ENCODE assay signal across 16 mouse cellular contexts in genomic region chr7:114499293-114499692, GRCm38 (mm10).
A peak's percentile ranks its signal among the peaks of the same experiment; 100 is the strongest.
DNase-seq lines count a peak whose midpoint lies in the region; ATAC-seq and TF ChIP-seq lines count a peak whose summit lies in the region.
"Had no signal": no experiment of that assay in that cellular context is flagged by ENCODE, and none has a peak within 500 bp of the region (broad histone marks: within the 10 kb centered on the region; RNA-seq: fewer than 3 reads in every experiment).

No protein-coding gene starts in this region.

- H3K27me3 ChIP-seq in heart, postnatal 0 days (ENCODE audit: control insufficient read depth, insufficient read depth, low read length) = no peaks in the 10 kb centered on the region
- no peaks in the 10 kb centered on the region for H3K27me3 ChIP-seq in midbrain, embryonic 14.5 days (ENCODE audit: control insufficient read depth, insufficient read depth, low read length)
- H3K27me3 ChIP-seq in midbrain, embryonic 13.5 days = no peaks in the 10 kb centered on the region
- H3K27me3 ChIP-seq: limb, embryonic 12.5 days had no signal

- 81% methylated on average over 1 of the region's 1 CpGs for WGBS in heart, postnatal 0 days
- 78% methylated on average over 1 of the region's 1 CpGs for WGBS in midbrain, embryonic 14.5 days
- 86% methylated on average over 1 of the region's 1 CpGs for WGBS in midbrain, embryonic 13.5 days

- ATAC-seq in heart, postnatal 0 days (ENCODE audit: insufficient read depth, low read depth) = no peak
- ATAC-seq in midbrain, embryonic 14.5 days (ENCODE audit: low FRiP score, low TSS enrichment) = no peak
- ATAC-seq in midbrain, embryonic 13.5 days = no peak
- ATAC-seq in frontal cortex, adult (ENCODE audit: low TSS enrichment) = no peak

- intact Hi-C loops in heart, postnatal 25 days (cut with DNase I) = loop anchor here (5.0 to 10.0 kb wide), 4 partner anchors 173 to 316 kb away; partner anchors contain the start of genes Calcb and Psma1

- no peak overlapping the region for H3K4me3 ChIP-seq in heart, postnatal 0 days (ENCODE audit: low read depth, low read length)
- no peak overlapping the region for H3K4me3 ChIP-seq in midbrain, embryonic 14.5 days (replicated peaks; ENCODE audit: low read depth, low read length)
- no peak overlapping the region for H3K4me3 ChIP-seq in midbrain, embryonic 13.5 days (replicated peaks)
- H3K4me3 ChIP-seq: limb, embryonic 12.5 days; myocyte had no signal

- DNase-seq in heart, postnatal 0 days (ENCODE audit: low spot score) = peak; percentile 9
- no peak for DNase-seq in heart, postnatal 25 days (ENCODE audit: low spot score)
- peak; percentile 53 for DNase-seq in midbrain, embryonic 14.5 days
- DNase-seq in brain, embryonic 14.5 days (ENCODE audit: low read depth) = peak; percentile 25
- DNase-seq in frontal cortex, postnatal 36 days (ENCODE audit: low spot score in 2 of 2) = no peak
- no peak for DNase-seq in layer of hippocampus, adult 9-10 months (ENCODE audit: low spot score)
- DNase-seq: cerebellum, postnatal 14 days; heart, adult 18-20 months; kidney, adult 2 months; layer of hippocampus, adult 9-11 months; lung, postnatal 36 days; spleen, adult 18-20 months had no signal

- no peaks in the 10 kb centered on the region for H3K36me3 ChIP-seq in heart, postnatal 0 days (replicated peaks; ENCODE audit: control insufficient read depth, insufficient read depth, low read length)
- H3K36me3 ChIP-seq in midbrain, embryonic 14.5 days (ENCODE audit: control insufficient read depth, insufficient read depth, low read length) = no peaks in the 10 kb centered on the region
- no peaks in the 10 kb centered on the region for H3K36me3 ChIP-seq in midbrain, embryonic 13.5 days
- H3K36me3 ChIP-seq: limb, embryonic 12.5 days had no signal

- no peak overlapping the region for H3K9ac ChIP-seq in heart, postnatal 0 days (replicated peaks; ENCODE audit: low read depth, low read length)
- H3K9ac ChIP-seq in midbrain, embryonic 14.5 days (replicated peaks; ENCODE audit: low read length) = no peak overlapping the region
- H3K9ac ChIP-seq in midbrain, embryonic 13.5 days (replicated peaks) = no peak overlapping the region
- H3K9ac ChIP-seq: limb, embryonic 12.5 days had no signal

- no peaks in the 10 kb centered on the region for H3K4me1 ChIP-seq in heart, postnatal 0 days (ENCODE audit: control insufficient read depth, insufficient read depth)
- no peaks in the 10 kb centered on the region for H3K4me1 ChIP-seq in midbrain, embryonic 14.5 days (ENCODE audit: control insufficient read depth, insufficient read depth, low read length)
- H3K4me1 ChIP-seq in midbrain, embryonic 13.5 days (replicated peaks) = no peaks in the 10 kb centered on the region
- H3K4me1 ChIP-seq: limb, embryonic 12.5 days had no signal

- TF ChIP-seq EP300 in heart, postnatal 0 days (IDR thresholded peaks at IDR 0.05; ENCODE audit: low read depth) = no peak

- H3K27ac ChIP-seq in heart, postnatal 0 days (ENCODE audit: low read depth) = no peak overlapping the region
- H3K27ac ChIP-seq in midbrain, embryonic 14.5 days (replicated peaks; ENCODE audit: low read depth, low read length) = no peak overlapping the region
- no peak overlapping the region for H3K27ac ChIP-seq in midbrain, embryonic 13.5 days
- H3K27ac ChIP-seq: limb, embryonic 12.5 days had no signal

- peak; percentile 41 for TF ChIP-seq CTCF in heart, postnatal 0 days (IDR thresholded peaks at IDR 0.05; ENCODE audit: low read depth)
- no peak for TF ChIP-seq CTCF in brain, embryonic 14.5 days (IDR thresholded peaks at IDR 0.05; ENCODE audit: borderline replicate concordance, extremely low read depth, insufficient read depth, insufficient read length)

- no peak overlapping the region for H3K4me2 ChIP-seq in heart, postnatal 0 days (ENCODE audit: low read depth, low read length)
- no peak overlapping the region for H3K4me2 ChIP-seq in midbrain, embryonic 14.5 days (ENCODE audit: low read length)
- H3K4me2 ChIP-seq in midbrain, embryonic 13.5 days (replicated peaks) = no peak overlapping the region
- H3K4me2 ChIP-seq: limb, embryonic 12.5 days had no signal

- H3K9me3 ChIP-seq in heart, postnatal 0 days (replicated peaks; ENCODE audit: control insufficient read depth, low read length) = no peaks in the 10 kb centered on the region
- H3K9me3 ChIP-seq in midbrain, embryonic 14.5 days (ENCODE audit: control insufficient read depth, low read length) = no peaks in the 10 kb centered on the region
- H3K9me3 ChIP-seq in midbrain, embryonic 13.5 days = no peaks in the 10 kb centered on the region
- H3K9me3 ChIP-seq: limb, embryonic 12.5 days had no signal

- no peak for TF ChIP-seq POLR2A in brain, embryonic 14.5 days (IDR thresholded peaks at IDR 0.05; ENCODE audit: borderline replicate concordance, extremely low read depth, insufficient read depth, insufficient read length, poor library complexity, severe bottlenecking)

Comparison
In these comparisons a context has a peak if more than half of its experiments do, and no peak if none do; other contexts are left out.
1. DNase-seq: peak in heart, postnatal 0 days (single experiment), midbrain, embryonic 14.5 days (single experiment) and brain, embryonic 14.5 days (single experiment); none in heart, postnatal 25 days (single experiment), frontal cortex, postnatal 36 days (0 of 2) and layer of hippocampus, adult 9-10 months (single experiment).